Mouse (Mus musculus) G1E (cell line): ENCODE results near the gene Got2.

ENCODE experiments used
- CTCF ChIP-seq: IDR thresholded peaks from 2 replicates; pipeline ENCODE4 v1.5.1; 2012; ENCODE audit warnings: low read depth, low read length, inconsistent platforms, mixed read lengths
- GATA1 ChIP-seq: IDR thresholded peaks from 2 replicates; pipeline ENCODE4 v1.6.1; 2012; ENCODE audit warnings: borderline replicate concordance, low read length, inconsistent platforms, mixed read lengths
- POLR2AphosphoS5 ChIP-seq: IDR thresholded peaks from 2 replicates; pipeline ENCODE4 v1.6.1; 2012; ENCODE audit warnings: low read depth, low read length, inconsistent platforms; ENCODE audit not compliant: insufficient replicate concordance
- TAL1 ChIP-seq: conservative IDR thresholded peaks from 2 replicates; pipeline ENCODE4 v1.6.1; 2012; ENCODE audit warnings: low read depth, low read length, inconsistent platforms, mixed read lengths

DNA sequence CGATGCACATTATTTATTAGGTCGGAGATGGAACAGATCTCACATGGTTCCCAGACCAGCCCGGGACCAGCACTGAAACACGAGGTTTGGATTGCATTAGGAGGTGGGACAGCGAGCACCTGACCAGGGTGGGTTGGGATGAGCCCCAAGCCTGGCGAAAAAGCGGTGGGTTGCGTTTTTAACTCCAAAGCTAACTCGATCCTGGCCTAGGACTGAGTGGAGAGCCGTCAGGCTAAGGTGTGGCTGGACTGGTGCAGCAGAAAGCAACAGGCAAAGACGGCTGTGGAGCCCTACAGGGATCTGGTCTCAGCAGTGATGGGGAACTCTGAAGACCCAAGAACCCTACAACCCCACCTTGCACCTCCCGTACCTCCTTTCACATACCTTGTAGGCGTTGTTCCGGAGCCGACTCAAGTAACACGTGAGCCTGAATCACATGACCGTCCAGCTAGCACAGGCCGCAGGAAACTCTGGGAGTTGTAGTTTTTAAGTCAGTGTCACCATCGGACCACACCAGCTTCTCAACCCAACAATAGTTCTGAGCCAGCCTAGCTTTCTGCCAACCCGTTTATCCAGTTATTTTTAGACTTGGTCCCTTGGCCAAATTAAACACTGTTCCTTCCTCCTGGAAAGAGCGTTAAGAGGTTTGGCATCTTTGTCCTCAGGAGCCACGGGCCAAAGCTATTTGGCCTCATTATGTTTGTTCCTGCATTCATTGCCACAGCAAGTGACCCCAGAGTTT is 35.1 kb downstream of the Got2 start, which contains the start of gene Slc38a7:
- no peak for TF ChIP-seq CTCF
- TF ChIP-seq GATA1: no peak
- no peak for TF ChIP-seq TAL1
- TF ChIP-seq POLR2AphosphoS5: no peak
